Mouse (Mus musculus) G1E (cell line): ENCODE data around the gene Slc22a3. TPM values are rescaled to one million over a fixed set of nuclear protein-coding genes. Genes with fewer than 3 reads are reported as not detected.
A peak's percentile ranks its signal among the peaks of the same experiment; 100 is the strongest.

ENCODE experiments used
- ATAC-seq: 2 replicates; pipeline ENCODE4 v1.8.0; 2016; ENCODE audit warnings: mild to moderate bottlenecking; ENCODE audit not compliant: insufficient number of reproducible peaks, poor library complexity, low FRiP score, severe bottlenecking; ENCODE audit errors: extremely low read depth
- DNase-seq: peaks from one replicate; pipeline ENCODE4 v3.0.0; 2012; ENCODE audit warnings: low spot score
- H3K27me3 ChIP-seq: 2 replicates; pipeline ENCODE4 v1.6.1; 2012; ENCODE audit warnings: mild to moderate bottlenecking, low read length, inconsistent platforms; ENCODE audit not compliant: insufficient read depth
- H3K36me3 ChIP-seq: replicated peaks from 2 replicates; pipeline ENCODE3; 2012; ENCODE audit warnings: mild to moderate bottlenecking, inconsistent platforms
- H3K4me1 ChIP-seq: 2 replicates; pipeline ENCODE4 v1.6.1; 2012; ENCODE audit warnings: low read depth, low read length, inconsistent platforms, mixed read lengths; ENCODE audit not compliant: insufficient read depth
- H3K4me3 ChIP-seq: 2 replicates; pipeline ENCODE4 v1.5.1; 2012; ENCODE audit warnings: low read depth, mild to moderate bottlenecking, inconsistent platforms, low read length, moderate library complexity, mixed read lengths
- H3K9me3 ChIP-seq: replicated peaks from 2 replicates; pipeline ENCODE4 v1.6.1; 2012; ENCODE audit warnings: inconsistent platforms
- CTCF ChIP-seq: IDR thresholded peaks from 2 replicates; pipeline ENCODE4 v1.5.1; 2012; ENCODE audit warnings: low read depth, low read length, inconsistent platforms, mixed read lengths
- GATA1 ChIP-seq: IDR thresholded peaks from 2 replicates; pipeline ENCODE4 v1.6.1; 2012; ENCODE audit warnings: borderline replicate concordance, low read length, inconsistent platforms, mixed read lengths
- GATA2 ChIP-seq: IDR thresholded peaks from 2 replicates; pipeline ENCODE4 v1.6.1; 2012; ENCODE audit warnings: low read depth, low read length, inconsistent platforms, borderline replicate concordance
- POLR2AphosphoS5 ChIP-seq: IDR thresholded peaks from 2 replicates; pipeline ENCODE4 v1.6.1; 2012; ENCODE audit warnings: low read depth, low read length, inconsistent platforms; ENCODE audit not compliant: insufficient replicate concordance
- TAL1 ChIP-seq: conservative IDR thresholded peaks from 2 replicates; pipeline ENCODE4 v1.6.1; 2012; ENCODE audit warnings: low read depth, low read length, inconsistent platforms, mixed read lengths
- polyA plus RNA-seq: library from polyadenylated mRNA; stranded (reverse); fragments of >175 nt; gene quantifications from 2 replicates; pipeline ENCODE4 v1.2.3, GENCODE M21; 2012
- total RNA-seq, 2 experiments: library from RNA; stranded (forward) in 1 of 2; stranded (reverse) in 1 of 2; fragments of 200-1000 nt in 1 of 2; fragments of >200 nt in 1 of 2; fragmentation: Nextera tagmentation in 1 of 2; gene quantifications; 2 replicates each; pipeline ENCODE4 v1.2.3; 2014 to 2017

Gene Slc22a3
- total RNA-seq (2014; fragmentation: Nextera tagmentation): not detected in 2 replicates
- total RNA-seq (2017): 0.06 and 0.27 TPM in 2 replicates
- polyA plus RNA-seq: 0.02 TPM in 2 replicates

- H3K36me3 ChIP-seq: peaks cover 4% of the 10 kb centered on the region
- TF ChIP-seq POLR2AphosphoS5 (no peak), CTCF (no peak), GATA1 (no peak), GATA2 (no peak), TAL1 (no peak)
- peaks cover 13% of the 10 kb centered on the region for H3K27me3 ChIP-seq
- peaks cover 56% of the 10 kb centered on the region for H3K4me1 ChIP-seq
- peaks cover 14% of the 10 kb centered on the region for H3K9me3 ChIP-seq
- peak within 1 kb of the TSS; percentile 11; the same call in 1 of the 2 replicates for H3K4me3 ChIP-seq
- no peak for DNase-seq
- no peak for ATAC-seq
Measured at GRCm38 (mm10) chr17:12507654-12508204, at the start of gene Slc22a3. Gene Slc22a3, minus strand, starts transcription at chr17:12507704.

- H3K27me3 ChIP-seq: peaks cover 30% of the 10 kb centered on the region
- DNase-seq: peak; percentile 53
- TF ChIP-seq GATA1: no peak
- TF ChIP-seq CTCF: peak; percentile 89
- peak; percentile 49; the same call in 1 of the 2 replicates for ATAC-seq
- H3K36me3 ChIP-seq: no peaks in the 10 kb centered on the region
- peaks cover 30% of the 10 kb centered on the region for H3K4me1 ChIP-seq
- H3K9me3 ChIP-seq: no peaks in the 10 kb centered on the region
- H3K4me3 ChIP-seq: no peak overlapping the region
Measured at GRCm38 (mm10) chr17:12534353-12535145, 27.0 kb upstream of the Slc22a3 start.

- Histone ChIP-seq H3K4me1 (peaks cover 33% of the 10 kb centered on the region), H3K4me3 (no peak overlapping the region; the same call in 1 of the 2 replicates), H3K27me3 (peaks cover 15% of the 10 kb centered on the region), H3K9me3 (no peaks in the 10 kb centered on the region), H3K36me3 (no peaks in the 10 kb centered on the region)
- ATAC-seq (peak; percentile 60; the same call in 1 of the 2 replicates), DNase-seq (peak; percentile 39)
- TF ChIP-seq TAL1 (no peak), CTCF (peak; percentile 47; the same call in 1 of the 2 replicates)
Measured at GRCm38 (mm10) chr17:12532115-12532514, 24.6 kb upstream of the Slc22a3 start.

GRCm38 (mm10) chr17:12530081-12530480 is 22.6 kb upstream of the Slc22a3 start:
- ATAC-seq (no peak), DNase-seq (no peak)
- TF ChIP-seq TAL1: no peak
- Histone ChIP-seq H3K9me3 (no peaks in the 10 kb centered on the region), H3K4me1 (peaks cover 35% of the 10 kb centered on the region), H3K36me3 (no peaks in the 10 kb centered on the region), H3K4me3 (no peak overlapping the region), H3K27me3 (peaks cover 6% of the 10 kb centered on the region; the same call in 1 of the 2 replicates)

- TF ChIP-seq CTCF: no peak
- no peak for TF ChIP-seq GATA1
- no peak for TF ChIP-seq GATA2
- no peak for TF ChIP-seq POLR2AphosphoS5
- TF ChIP-seq TAL1: no peak
Measured at GRCm38 (mm10) chr17:12529384-12529985, 22.0 kb upstream of the Slc22a3 start.

GRCm38 (mm10) chr17:12519089-12519488 is 11.6 kb upstream of the Slc22a3 start:
- peaks cover 39% of the 10 kb centered on the region for H3K4me1 ChIP-seq
- ATAC-seq (no peak), DNase-seq (no peak)
- TF ChIP-seq POLR2AphosphoS5 (no peak), TAL1 (no peak)
- H3K4me3 ChIP-seq: no peak overlapping the region
- no peaks in the 10 kb centered on the region for H3K36me3 ChIP-seq
- H3K9me3 ChIP-seq: peaks cover 13% of the 10 kb centered on the region
- H3K27me3 ChIP-seq: no peaks in the 10 kb centered on the region

More at GRCm38 (mm10) chr17:12529384-12529985, 22.0 kb upstream of the Slc22a3 start:
- no peak for DNase-seq
- H3K4me1 ChIP-seq: peaks cover 33% of the 10 kb centered on the region
- no peak overlapping the region for H3K4me3 ChIP-seq
- no peak for ATAC-seq
- no peaks in the 10 kb centered on the region for H3K36me3 ChIP-seq
- H3K27me3 ChIP-seq: peaks cover 6% of the 10 kb centered on the region; the same call in 1 of the 2 replicates
- no peaks in the 10 kb centered on the region for H3K9me3 ChIP-seq
